Mouse (Mus musculus) intestine, embryonic 14.5 days (tissue): ENCODE data around the gene Gm13306. TPM values are rescaled to one million over a fixed set of nuclear protein-coding genes. Genes with fewer than 3 reads are reported as not detected.

Experiments used
- polyA plus RNA-seq: library from polyadenylated mRNA; unstranded; fragments of >200 nt; fragmentation: Nextera tagmentation; extraction: Ambion mirVana; gene quantifications from 2 replicates; pipeline ENCODE4 v1.2.1, GENCODE M21; 2014

Gm13306 gene
- polyA plus RNA-seq, 1 experiment from 2014 or later = not detected

Other genes with a start within 250 kb of the Gm13306 start
- 20.5 TPM in 1 of 2 replicates, not detected in the other for gene Gm21541, start 249.8 kb upstream of the Gm13306 start, polyA plus RNA-seq
- 2.0 and 2.4 TPM in 2 replicates for gene Gm20878, start 211.9 kb upstream of the Gm13306 start, polyA plus RNA-seq
- 0.23 and 0.41 TPM in 2 replicates for gene Fam205a4, start 187.4 kb upstream of the Gm13306 start, polyA plus RNA-seq
- 0.17 TPM in 1 of 2 replicates, not detected in the other for gene Gm21093, start 118.7 kb upstream of the Gm13306 start, polyA plus RNA-seq
- not detected in 2 replicates for gene Gm3893, start 62.2 kb upstream of the Gm13306 start, polyA plus RNA-seq
- gene Gm13304, start 38.6 kb upstream of the Gm13306 start, polyA plus RNA-seq = not detected in 2 replicates
- gene Gm13305, start 15.2 kb downstream of the Gm13306 start, polyA plus RNA-seq = not detected in 2 replicates
- not detected in 2 replicates for gene Gm10600, start 87.2 kb downstream of the Gm13306 start, polyA plus RNA-seq
- not detected in 2 replicates for gene Ccl21b, start 102.3 kb downstream of the Gm13306 start, polyA plus RNA-seq
- not detected in 2 replicates for gene Gm21953, start 140.8 kb downstream of the Gm13306 start, polyA plus RNA-seq
- 0.05 TPM in 1 of 2 replicates, not detected in the other for gene Fam205a3, start 164.9 kb downstream of the Gm13306 start, polyA plus RNA-seq